Comparison of ENCODE assay signal across 16 mouse cellular contexts in the genomic region with DNA sequence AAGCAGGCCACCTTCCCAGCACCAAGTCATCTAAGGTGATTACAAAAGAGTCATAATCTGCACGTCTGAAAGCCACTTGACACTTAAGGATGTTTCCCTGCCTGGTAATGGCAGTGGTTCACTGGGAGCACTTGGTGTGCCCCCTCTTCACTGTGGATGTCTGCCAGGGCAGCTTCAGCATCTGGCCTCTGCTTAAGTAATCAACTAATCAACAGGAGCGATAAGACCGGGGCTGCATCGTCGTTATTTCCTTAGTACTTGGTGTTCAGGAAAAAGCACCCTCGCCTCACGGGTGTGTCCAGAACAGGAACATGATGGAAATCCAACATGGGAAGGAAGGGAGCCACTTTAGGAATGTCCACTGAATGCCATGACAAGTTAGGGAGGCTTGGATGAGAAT.
DNase-seq lines count a peak whose midpoint lies in the region; ATAC-seq and TF ChIP-seq lines count a peak whose summit lies in the region.
"Had no signal": no experiment of that assay in that cellular context is flagged by ENCODE, and none has a peak within 500 bp of the region (broad histone marks: within the 10 kb centered on the region; RNA-seq: fewer than 3 reads in every experiment).

No protein-coding gene starts in this region.

- H3K27ac ChIP-seq in ES-E14 (ENCODE audit: insufficient read depth, low read depth, low read length, poor library complexity, severe bottlenecking) = 0 out of 2 replicates have a peak overlapping the region, but pooled peaks have one; percentile 7
- peak overlapping the region; percentile 52; the same call in 1 of the 2 replicates for H3K27ac ChIP-seq in heart, embryonic 16.5 days (ENCODE audit: low read length)
- no peak overlapping the region for H3K27ac ChIP-seq in lung, embryonic 16.5 days (ENCODE audit: low read length)
- H3K27ac ChIP-seq in intestine, embryonic 15.5 days = no peak overlapping the region
- H3K27ac ChIP-seq: embryonic facial prominence, embryonic 13.5 days; hindbrain, embryonic 12.5 days; liver, embryonic 15.5 days; midbrain, embryonic 12.5 days; neural tube, embryonic 13.5 days had no signal

- in situ Hi-C loops in ES-E14 (cut with MboI; ENCODE audit: low sequenced_read_pairs in 2 of 2, unreplicated experiment in 2 of 2) = no loop called here

- no peaks in the 10 kb centered on the region for H3K36me3 ChIP-seq in ES-E14 (ENCODE audit: control insufficient read depth, insufficient read depth, low read length, poor library complexity, severe bottlenecking)
- H3K36me3 ChIP-seq in heart, embryonic 16.5 days (ENCODE audit: control insufficient read depth, insufficient read depth) = no peaks in the 10 kb centered on the region
- H3K36me3 ChIP-seq in lung, embryonic 16.5 days (ENCODE audit: control insufficient read depth, insufficient read depth, low read length) = no peaks in the 10 kb centered on the region
- no peaks in the 10 kb centered on the region for H3K36me3 ChIP-seq in intestine, embryonic 15.5 days
- H3K36me3 ChIP-seq: embryonic facial prominence, embryonic 13.5 days; G1E; hindbrain, embryonic 12.5 days; liver, embryonic 15.5 days; midbrain, embryonic 12.5 days; neural tube, embryonic 13.5 days had no signal

- H3K27me3 ChIP-seq in heart, embryonic 16.5 days (ENCODE audit: control insufficient read depth, insufficient read depth, low read length) = no peaks in the 10 kb centered on the region
- no peaks in the 10 kb centered on the region for H3K27me3 ChIP-seq in lung, embryonic 16.5 days (ENCODE audit: control insufficient read depth, insufficient read depth, low read depth, low read length)
- H3K27me3 ChIP-seq in intestine, embryonic 15.5 days (replicated peaks) = no peaks in the 10 kb centered on the region
- H3K27me3 ChIP-seq: embryonic facial prominence, embryonic 13.5 days; hindbrain, embryonic 12.5 days; liver, embryonic 15.5 days; midbrain, embryonic 12.5 days; neural tube, embryonic 13.5 days had no signal

- no peak overlapping the region for H3K9ac ChIP-seq in ES-E14 (ENCODE audit: insufficient read depth, low read depth, low read length, poor library complexity, severe bottlenecking)
- H3K9ac ChIP-seq in heart, embryonic 16.5 days (ENCODE audit: low read length) = no peak overlapping the region
- H3K9ac ChIP-seq in lung, embryonic 16.5 days (ENCODE audit: low read length) = no peak overlapping the region
- no peak overlapping the region for H3K9ac ChIP-seq in intestine, embryonic 15.5 days
- H3K9ac ChIP-seq: embryonic facial prominence, embryonic 13.5 days; hindbrain, embryonic 12.5 days; liver, embryonic 15.5 days; midbrain, embryonic 12.5 days; neural tube, embryonic 13.5 days had no signal

- 0 out of 2 replicates have a peak, but pooled peaks have one; percentile 18 for ATAC-seq in heart, embryonic 16.5 days (replicated peaks; ENCODE audit: extremely low read depth, insufficient read depth, low FRiP score)
- peak; percentile 24; the same call in 1 of the 2 replicates for ATAC-seq in lung, embryonic 16.5 days (ENCODE audit: low read depth)
- no peak for ATAC-seq in granulocyte monocyte progenitor cell, adult 5-6 weeks (replicated peaks; ENCODE audit: poor library complexity, severe bottlenecking)
- ATAC-seq in intestine, embryonic 15.5 days = no peak
- ATAC-seq: forebrain, embryonic 16.5 days had no signal

- DNase-seq in adrenal gland, adult 2 months = peak; percentile 31
- no peak for DNase-seq in adrenal gland, postnatal 4 days (ENCODE audit: low spot score in 2 of 2)
- DNase-seq in ES-E14 (ENCODE audit: low read depth, low spot score) = no peak
- DNase-seq in right cerebral cortex, postnatal 25 days = no peak
- DNase-seq: left cerebral cortex, postnatal 4 days had no signal

- no peak overlapping the region for H3K4me3 ChIP-seq in ES-E14 (ENCODE audit: insufficient read depth in 1 of 2, low read depth in 1 of 2, low read length in 2 of 2, poor library complexity in 1 of 2, severe bottlenecking in 1 of 2)
- no peak overlapping the region for H3K4me3 ChIP-seq in heart, embryonic 16.5 days (ENCODE audit: low read length)
- H3K4me3 ChIP-seq in lung, embryonic 16.5 days (ENCODE audit: low read length) = no peak overlapping the region
- no peak overlapping the region for H3K4me3 ChIP-seq in intestine, embryonic 15.5 days (replicated peaks)
- H3K4me3 ChIP-seq: embryonic facial prominence, embryonic 13.5 days; hindbrain, embryonic 12.5 days; liver, embryonic 15.5 days; midbrain, embryonic 12.5 days; neural tube, embryonic 13.5 days had no signal

- WGBS in heart, embryonic 16.5 days = 34% methylated on average over 7 of the region's 7 CpGs
- 56% methylated on average over 7 of the region's 7 CpGs for WGBS in lung, embryonic 16.5 days
- WGBS in intestine, embryonic 15.5 days = 62% methylated on average over 7 of the region's 7 CpGs

- peaks cover 4 to 15% of the 10 kb centered on the region in 2 experiments; a peak in 3 of 4 replicates for H3K4me1 ChIP-seq in ES-E14 (ENCODE audit: control insufficient read depth in 2 of 2, insufficient read depth in 2 of 2, low read length in 2 of 2, poor library complexity in 1 of 2)
- peaks cover 6% of the 10 kb centered on the region; the same call in 1 of the 2 replicates for H3K4me1 ChIP-seq in heart, embryonic 16.5 days (ENCODE audit: control insufficient read depth, insufficient read depth, low read length)
- no peaks in the 10 kb centered on the region; the same call in 1 of the 2 replicates for H3K4me1 ChIP-seq in lung, embryonic 16.5 days (replicated peaks; ENCODE audit: control insufficient read depth, insufficient read depth, low read length)
- no peaks in the 10 kb centered on the region for H3K4me1 ChIP-seq in intestine, embryonic 15.5 days (replicated peaks)
- H3K4me1 ChIP-seq: hindbrain, embryonic 12.5 days; liver, embryonic 15.5 days; midbrain, embryonic 12.5 days; neural tube, embryonic 13.5 days had no signal

- H3K9me3 ChIP-seq in ES-E14 (ENCODE audit: control insufficient read depth, insufficient read depth, low read depth, low read length) = no peaks in the 10 kb centered on the region
- no peaks in the 10 kb centered on the region; the same call in 1 of the 2 replicates for H3K9me3 ChIP-seq in heart, embryonic 16.5 days (replicated peaks; ENCODE audit: control insufficient read depth, low read length)
- H3K9me3 ChIP-seq in lung, embryonic 16.5 days (ENCODE audit: control insufficient read depth, low read length) = no peaks in the 10 kb centered on the region
- H3K9me3 ChIP-seq in intestine, embryonic 15.5 days = no peaks in the 10 kb centered on the region
- H3K9me3 ChIP-seq: embryonic facial prominence, embryonic 13.5 days; hindbrain, embryonic 12.5 days; liver, embryonic 15.5 days; midbrain, embryonic 12.5 days; neural tube, embryonic 13.5 days had no signal

- H3K4me2 ChIP-seq in heart, embryonic 16.5 days (ENCODE audit: low read depth, low read length) = no peak overlapping the region
- H3K4me2 ChIP-seq in lung, embryonic 16.5 days (ENCODE audit: low read depth, low read length) = no peak overlapping the region
- H3K4me2 ChIP-seq in intestine, embryonic 15.5 days (replicated peaks) = no peak overlapping the region
- H3K4me2 ChIP-seq: embryonic facial prominence, embryonic 13.5 days; hindbrain, embryonic 12.5 days; liver, embryonic 15.5 days; midbrain, embryonic 12.5 days; neural tube, embryonic 13.5 days had no signal

TF ChIP-seq in ES-E14, 5 proteins besides CTCF, POLR2A, EP300 and RAD21:
- TF ChIP-seq ZNF384 (IDR thresholded peaks at IDR 0.05; ENCODE audit: low read depth, low read length) (no peak), ZC3H11A (IDR thresholded peaks at IDR 0.05; ENCODE audit: borderline replicate concordance, low read depth, low read length) (no peak), CHD2 (IDR thresholded peaks at IDR 0.05; ENCODE audit: low read depth, low read length) (no peak), MAFK (IDR thresholded peaks at IDR 0.05; ENCODE audit: insufficient read depth, low read depth, low read length) (no peak), HCFC1 (IDR thresholded peaks at IDR 0.05; ENCODE audit: borderline replicate concordance, insufficient read depth, low read length) (no peak)

Comparison
In these comparisons a context has a peak if more than half of its experiments do, and no peak if none do; other contexts are left out.
1. H3K27ac ChIP-seq: peak in ES-E14 (single experiment) and heart, embryonic 16.5 days (single experiment); none in lung, embryonic 16.5 days (single experiment) and intestine, embryonic 15.5 days (single experiment).
2. ATAC-seq: peak in heart, embryonic 16.5 days (single experiment) and lung, embryonic 16.5 days (single experiment); none in granulocyte monocyte progenitor cell, adult 5-6 weeks (single experiment) and intestine, embryonic 15.5 days (single experiment).